Mouse (Mus musculus) left cerebral cortex, postnatal 10 days (tissue): ENCODE measurements around the gene Trak1. TPM values are rescaled to one million over a fixed set of nuclear protein-coding genes. Genes with fewer than 3 reads are reported as not detected.

ENCODE experiments used
- DNase-seq, 2 experiments: peaks; one replicate each; pipeline ENCODE4 v3.0.0; 2021 to 2022; ENCODE audit warnings: low spot score in 2 of 2, mixed read lengths in 1 of 2; ENCODE audit errors: extremely low spot score in 1 of 2
- intact Hi-C: fragments of 180-260 bp; cut with DNase I; formaldehyde crosslinking; loops from one replicate; pipeline ENCODE4 v1.15.1; 2025
- total RNA-seq, 2 experiments: library from RNA; stranded (reverse); gene quantifications; 2 replicates each; pipeline ENCODE4 v1.2.3; 2021

The Trak1 gene
- total RNA-seq, 2 experiments from 2014 or later: 213 to 215 TPM

DNA sequence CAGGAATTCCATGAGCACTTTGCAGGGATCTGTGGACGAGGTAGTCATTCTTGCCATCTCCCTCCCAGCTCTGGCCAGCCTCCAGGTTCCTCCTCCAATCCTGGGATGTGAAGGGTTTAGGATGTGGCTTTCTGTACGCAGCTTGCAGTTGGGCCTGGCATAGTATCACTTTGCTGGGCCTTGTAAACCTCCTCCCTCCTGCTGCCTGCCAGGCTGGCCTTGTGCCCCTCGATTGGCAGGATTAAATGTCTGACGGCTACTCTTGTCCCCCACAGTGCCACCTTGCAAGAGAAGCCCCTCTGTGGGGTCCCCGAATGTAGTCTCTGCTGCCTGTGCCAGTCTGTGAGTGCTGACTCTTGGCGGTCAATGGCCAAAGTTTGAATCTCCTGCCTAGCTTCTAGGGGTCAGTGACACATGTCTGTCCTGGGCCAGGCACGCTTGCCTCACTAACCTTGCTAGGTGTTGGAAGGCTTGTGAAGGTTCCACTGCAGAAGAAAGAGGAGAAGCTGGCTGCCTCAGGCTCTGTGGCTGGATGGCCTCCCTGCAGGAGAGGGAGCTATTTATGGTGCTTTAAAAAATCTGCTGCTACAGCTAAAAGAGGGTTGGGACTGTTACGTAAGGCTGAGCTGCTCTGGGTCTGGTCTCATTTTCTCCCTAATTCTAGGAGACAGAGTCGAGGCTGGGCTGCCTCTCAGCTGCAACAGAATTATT is 58.3 kb downstream of the Trak1 start:
- intact Hi-C loops: loop anchor here (5.0 kb wide), 1 partner anchor 58 kb away; the partner anchor contains the start of gene Trak1

DNA sequence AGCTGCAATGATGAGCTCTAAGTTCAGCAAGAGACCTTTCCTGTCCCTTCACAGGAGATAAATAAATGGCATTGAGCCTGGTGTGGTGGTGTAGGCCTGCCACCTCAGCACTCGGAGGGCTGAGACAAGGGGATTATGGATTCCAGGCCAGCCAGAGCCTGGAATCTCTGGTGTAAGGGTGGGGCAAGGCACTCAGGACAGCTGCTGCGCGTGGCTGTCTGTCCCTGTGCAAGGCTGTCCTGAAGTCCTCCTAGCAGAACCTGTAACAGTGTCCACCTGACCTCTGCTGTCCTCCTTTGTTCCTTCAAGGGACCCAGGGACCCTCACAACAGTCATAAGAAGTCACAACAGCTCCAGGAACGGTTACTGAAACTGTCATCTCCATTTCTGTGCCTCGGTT is 59.8 kb downstream of the Trak1 start:
- intact Hi-C loops: loop anchor here (5.0 kb wide), 1 partner anchor 60 kb away; the partner anchor contains the start of gene Trak1
- no peak for DNase-seq

More for the DNA sequence above, 58.3 kb downstream of the Trak1 start:
- peak; percentile 64 to 78 for DNase-seq

DNA sequence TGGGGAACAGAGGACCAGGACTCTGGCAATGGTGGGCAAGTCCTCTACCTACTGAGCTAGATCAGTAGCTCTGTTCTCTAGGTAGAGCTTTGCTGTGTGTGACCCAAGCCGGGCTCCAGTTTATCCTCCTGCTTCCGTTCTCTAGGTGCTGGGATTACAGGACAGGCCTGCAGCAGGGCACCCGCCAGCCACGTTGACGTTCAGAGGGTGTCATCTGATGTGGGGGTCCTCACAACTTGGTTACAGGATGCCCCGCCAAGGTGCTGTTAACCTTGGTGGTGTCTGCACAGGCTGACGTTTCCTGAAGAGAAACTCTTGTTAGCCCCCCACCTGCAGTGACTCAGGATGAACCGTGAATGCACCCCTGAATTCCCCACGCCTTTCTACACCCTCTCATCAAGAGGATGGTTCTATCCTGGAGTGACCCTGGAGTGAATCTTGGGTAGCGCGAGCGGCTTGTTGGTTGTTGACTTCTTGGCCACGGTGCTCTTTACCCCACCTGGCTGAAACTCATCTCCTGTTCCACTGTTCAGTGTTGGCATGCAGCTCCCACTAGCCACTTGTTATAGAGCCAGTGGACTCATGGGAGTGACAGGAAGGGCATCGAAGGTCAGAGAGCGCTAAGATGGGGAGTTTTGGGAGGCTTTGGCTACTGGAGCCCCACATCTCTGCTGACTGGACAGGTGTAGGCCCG is 60.4 kb downstream of the Trak1 start:
- DNase-seq: no peak
- intact Hi-C loops: loop anchor here (5.0 kb wide), 1 partner anchor 60 kb away; the partner anchor contains the start of gene Trak1

- DNase-seq: no peak
- intact Hi-C loops: loop anchor here (5.0 kb wide), 1 partner anchor 61 kb away; the partner anchor contains the start of gene Trak1
Measured at GRCm38 (mm10) chr9:121358418-121358817, 61.1 kb downstream of the Trak1 start.

DNA sequence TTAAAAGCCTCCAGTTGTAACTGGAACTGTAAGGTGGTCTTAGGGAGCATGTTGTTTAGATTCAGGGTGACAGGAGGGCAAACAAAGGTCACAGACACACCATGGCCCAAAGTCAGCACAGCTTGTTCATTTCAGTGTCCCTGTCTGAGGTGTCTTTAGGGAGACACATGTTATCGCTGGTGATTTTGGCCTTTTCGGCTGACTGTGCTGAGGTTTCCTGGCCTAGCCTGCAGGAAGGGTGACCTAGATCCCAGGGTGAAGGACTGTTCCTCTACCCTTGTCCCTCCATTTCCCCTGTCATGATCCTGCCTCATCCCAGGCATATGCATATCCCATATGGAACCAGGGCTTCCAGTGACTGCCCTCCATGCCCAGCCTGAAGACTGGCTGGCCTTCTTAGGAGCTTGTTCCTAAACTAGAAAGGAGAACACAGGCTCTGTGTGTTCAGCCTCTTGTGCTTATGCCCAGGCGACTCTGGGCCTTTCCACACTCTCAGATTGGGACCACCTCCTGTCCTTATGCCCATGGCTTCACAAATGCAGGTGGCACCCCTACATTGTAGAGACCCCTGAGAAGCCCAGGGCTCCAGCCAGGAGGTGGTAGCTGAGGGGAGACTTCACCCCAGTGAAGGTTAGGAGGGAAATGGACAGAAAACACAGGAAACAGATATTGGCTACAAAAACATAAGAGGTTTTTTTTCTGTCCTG is 62.1 kb downstream of the Trak1 start:
- intact Hi-C loops: loop anchor here (5.0 kb wide), 1 partner anchor 62 kb away; the partner anchor contains the start of gene Trak1
- no peak for DNase-seq

DNA sequence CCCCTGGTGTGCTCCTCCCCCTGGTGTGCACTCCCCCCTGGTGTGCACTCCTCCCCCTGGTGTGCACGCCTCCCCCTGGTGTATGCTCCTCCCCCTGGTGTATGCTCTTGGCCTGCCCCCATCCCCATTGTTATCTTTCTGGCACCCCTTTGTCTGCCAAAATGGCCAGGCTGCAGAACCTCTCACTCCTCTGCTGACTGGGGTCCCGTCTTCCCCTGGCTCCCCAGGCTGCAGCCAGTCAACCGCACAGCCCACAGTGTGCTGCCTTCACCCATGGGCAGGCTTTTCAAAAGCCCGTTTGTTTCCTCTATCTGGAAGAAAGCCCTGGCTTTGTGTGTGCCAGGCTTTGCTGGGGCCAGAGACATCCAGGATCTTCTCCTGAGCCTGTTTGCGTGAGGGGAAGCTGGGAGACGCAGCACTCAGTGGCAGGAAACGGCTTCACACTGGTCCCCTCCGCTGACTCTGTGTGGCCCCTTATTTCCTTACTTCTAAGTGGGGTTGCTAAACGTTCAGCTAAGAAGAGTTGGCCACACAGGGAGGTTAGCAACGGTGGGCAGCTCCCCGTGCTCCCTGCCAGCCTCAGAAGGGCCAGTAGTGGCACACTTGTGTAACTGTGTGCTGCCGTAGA is 63.1 kb downstream of the Trak1 start:
- intact Hi-C loops: no loop called here
- DNase-seq: peak; percentile 61 to 69

- peak in 1 of 2 experiments; percentile 66 for DNase-seq
- intact Hi-C loops: no loop called here
Measured at GRCm38 (mm10) chr9:121361010-121361409, 63.7 kb downstream of the Trak1 start.

DNA sequence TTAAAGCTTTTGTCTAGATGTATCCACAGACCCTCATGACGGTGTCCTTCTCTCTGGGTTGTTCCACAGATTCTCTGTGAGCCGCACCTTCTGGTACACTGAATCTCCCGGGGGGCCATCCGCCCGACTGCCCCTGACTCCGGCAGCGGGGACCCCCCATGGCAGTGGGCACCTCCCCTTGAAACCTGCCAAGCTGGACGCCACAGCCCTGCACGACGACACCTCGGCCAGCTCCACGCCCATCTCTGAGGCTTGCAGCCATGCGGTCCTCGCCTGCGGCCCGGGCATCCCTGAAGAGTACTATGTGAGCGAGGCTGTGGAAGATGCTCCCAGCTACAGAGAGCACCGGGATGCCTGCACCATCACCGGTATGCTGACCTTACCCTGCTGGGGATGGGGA is 66.6 kb downstream of the Trak1 start:
- intact Hi-C loops: no loop called here
- DNase-seq: no peak

DNA sequence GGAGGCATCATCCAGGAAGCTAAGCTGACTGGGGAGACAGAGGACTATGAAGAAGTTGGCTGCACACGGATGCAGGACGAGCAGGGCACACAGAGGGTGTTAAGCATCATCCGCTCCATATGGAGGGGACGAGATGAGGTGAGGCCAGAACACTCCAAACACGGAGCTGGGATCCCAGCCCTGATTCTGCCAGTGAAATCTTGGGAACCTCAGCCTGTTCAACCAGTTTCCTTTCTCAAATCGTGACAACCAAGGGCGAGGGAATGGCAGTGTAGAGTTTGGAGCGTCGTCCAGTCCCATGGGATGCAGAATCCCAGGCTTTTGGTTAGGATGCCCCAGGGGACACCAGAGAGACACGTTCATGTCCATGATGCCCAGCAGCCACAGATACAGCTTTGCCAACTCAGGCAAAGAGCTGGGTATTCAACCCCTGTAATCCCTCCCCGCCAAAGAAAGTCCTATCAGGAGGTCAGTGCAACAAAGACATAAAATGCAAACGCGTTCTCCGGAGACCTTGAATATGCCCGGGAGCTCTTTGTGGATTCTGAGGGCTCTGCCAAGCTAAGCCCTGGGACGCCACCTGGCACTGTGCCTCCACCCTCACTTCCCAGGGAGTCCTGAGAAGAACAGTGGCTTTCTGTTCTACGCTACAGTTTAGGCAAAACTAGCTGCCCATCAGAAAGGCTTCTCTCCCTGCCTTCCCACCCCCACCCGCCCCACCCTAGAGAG is 69.0 kb downstream of the Trak1 start:
- intact Hi-C loops: no loop called here
- peak; percentile 79 to 81 for DNase-seq

DNA sequence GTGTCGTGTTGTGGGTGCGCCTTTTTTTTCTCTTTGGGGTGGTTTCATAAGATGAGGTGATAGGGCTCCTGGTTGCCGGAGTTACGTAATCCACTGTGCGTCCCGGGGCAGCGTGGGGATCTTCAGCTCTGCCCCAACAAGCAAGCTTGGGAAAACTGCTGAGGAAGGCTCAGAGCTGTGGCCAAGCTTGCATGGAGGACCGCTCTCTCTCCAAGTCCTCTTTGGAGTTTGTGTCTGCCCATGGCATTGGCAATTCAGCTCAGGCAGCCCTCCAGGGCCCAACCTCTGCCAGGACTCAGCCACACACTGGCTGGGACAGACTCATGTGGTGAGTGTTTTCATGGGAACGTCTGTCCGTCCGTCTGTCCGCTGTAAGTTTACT is 69.6 kb downstream of the Trak1 start:
- peak in 1 of 2 experiments; percentile 64 for DNase-seq
- intact Hi-C loops: no loop called here

GRCm38 (mm10) chr9:121369573-121369972 is 72.3 kb downstream of the Trak1 start:
- no peak for DNase-seq
- intact Hi-C loops: no loop called here

GRCm38 (mm10) chr9:121371346-121371891 is 74.1 kb downstream of the Trak1 start:
- intact Hi-C loops: loop anchor here (5.0 to 10.0 kb wide), 3 partner anchors 74 to 797 kb away; partner anchors contain the start of genes Rpl14 and Trak1
- DNase-seq: peak; percentile 74 to 87

- intact Hi-C loops: loop anchor here (5.0 to 10.0 kb wide), 3 partner anchors 75 to 797 kb away; partner anchors contain the start of genes Rpl14 and Trak1
- peak in 1 of 2 experiments; percentile 32 for DNase-seq
Measured at GRCm38 (mm10) chr9:121371946-121372646, 74.8 kb downstream of the Trak1 start.

GRCm38 (mm10) chr9:121373107-121373506 is 75.8 kb downstream of the Trak1 start:
- intact Hi-C loops: loop anchor here (5.0 to 10.0 kb wide), 3 partner anchors 76 to 798 kb away; partner anchors contain the start of genes Rpl14 and Trak1
- DNase-seq: no peak

- DNase-seq: no peak
- intact Hi-C loops: loop anchor here (5.0 to 10.0 kb wide), 3 partner anchors 76 to 799 kb away; partner anchors contain the start of genes Rpl14 and Trak1
Measured at GRCm38 (mm10) chr9:121373512-121373911, 76.2 kb downstream of the Trak1 start.

GRCm38 (mm10) chr9:121374076-121374863 is 77.0 kb downstream of the Trak1 start:
- intact Hi-C loops: loop anchor here (1.0 to 10.0 kb wide), 4 partner anchors 77 to 799 kb away; partner anchors contain the start of genes Rpl14 and Trak1

More at GRCm38 (mm10) chr9:121374076-121374863, 77.0 kb downstream of the Trak1 start:
- no peak for DNase-seq
